ENCODE assay signal across 8 mouse cellular contexts in genomic region chrX:134333280-134333679, GRCm38 (mm10). TPM values are rescaled to one million over a fixed set of nuclear protein-coding genes. Genes with fewer than 3 reads are reported as not detected.
DNase-seq lines count a peak whose midpoint lies in the region; ATAC-seq and TF ChIP-seq lines count a peak whose summit lies in the region.
"Had no signal": no experiment of that assay in that cellular context is flagged by ENCODE, and none has a peak within 500 bp of the region (broad histone marks: within the 10 kb centered on the region; RNA-seq: fewer than 3 reads in every experiment).

No protein-coding gene starts in this region.

- no peak overlapping the region for H3K9ac ChIP-seq in kidney, postnatal 0 days (ENCODE audit: low read depth, low read length)
- H3K9ac ChIP-seq in kidney, embryonic 15.5 days, result no peak overlapping the region
- H3K9ac ChIP-seq in ES-E14 (ENCODE audit: insufficient read depth, low read depth, low read length, poor library complexity, severe bottlenecking), result no peak overlapping the region
- H3K9ac ChIP-seq: embryonic facial prominence, embryonic 15.5 days had no signal

- no peak overlapping the region for H3K27ac ChIP-seq in kidney, postnatal 0 days
- no peak overlapping the region for H3K27ac ChIP-seq in kidney, embryonic 15.5 days
- H3K27ac ChIP-seq in ES-E14 (ENCODE audit: insufficient read depth, low read depth, low read length, poor library complexity, severe bottlenecking), result no peak overlapping the region
- H3K27ac ChIP-seq: embryonic facial prominence, embryonic 15.5 days had no signal

- 91% methylated on average over 2 of the region's 2 CpGs for WGBS in kidney, postnatal 0 days
- WGBS in kidney, embryonic 15.5 days, result 88% methylated on average over 2 of the region's 2 CpGs

- DNase-seq in kidney, postnatal 0 days (ENCODE audit: low spot score), result peak; percentile 1
- peak; percentile 7 for DNase-seq in CD4-positive helper T cell, adult 2 months (ENCODE audit: low read depth, low spot score)
- peak; percentile 16 for DNase-seq in ES-E14 (ENCODE audit: low read depth, low spot score)
- peak; percentile 3 to 5 for DNase-seq in left cerebral cortex, postnatal 25 days (ENCODE audit: low spot score in 2 of 2)
- DNase-seq in thymus, postnatal 14 days, result peak; percentile 29
- no peak for DNase-seq in yolk sac, embryonic 10.5 days (ENCODE audit: low spot score)

- peak; percentile 47; the same call in 1 of the 2 replicates for TF ChIP-seq CTCF in kidney, postnatal 0 days (IDR thresholded peaks at IDR 0.05; ENCODE audit: low read depth)

- no peaks in the 10 kb centered on the region for H3K9me3 ChIP-seq in kidney, postnatal 0 days (replicated peaks; ENCODE audit: low read length)
- H3K9me3 ChIP-seq in kidney, embryonic 15.5 days (replicated peaks), result no peaks in the 10 kb centered on the region
- no peaks in the 10 kb centered on the region for H3K9me3 ChIP-seq in ES-E14 (ENCODE audit: control insufficient read depth, insufficient read depth, low read depth, low read length)
- H3K9me3 ChIP-seq: embryonic facial prominence, embryonic 15.5 days had no signal

- no peaks in the 10 kb centered on the region for H3K36me3 ChIP-seq in kidney, postnatal 0 days (ENCODE audit: insufficient read depth, low read length)
- H3K36me3 ChIP-seq in kidney, embryonic 15.5 days, result peaks cover 28% of the 10 kb centered on the region
- no peaks in the 10 kb centered on the region; the same call in 1 of the 2 replicates for H3K36me3 ChIP-seq in ES-E14 (ENCODE audit: control insufficient read depth, insufficient read depth, low read length, poor library complexity, severe bottlenecking)
- H3K36me3 ChIP-seq: embryonic facial prominence, embryonic 15.5 days had no signal

- H3K4me1 ChIP-seq in kidney, postnatal 0 days (replicated peaks; ENCODE audit: insufficient read depth, low read length), result no peaks in the 10 kb centered on the region
- no peaks in the 10 kb centered on the region for H3K4me1 ChIP-seq in kidney, embryonic 15.5 days
- H3K4me1 ChIP-seq in ES-E14 (ENCODE audit: control insufficient read depth in 2 of 2, insufficient read depth in 2 of 2, low read length in 2 of 2, poor library complexity in 1 of 2), result no peaks in the 10 kb centered on the region
- H3K4me1 ChIP-seq: embryonic facial prominence, embryonic 15.5 days had no signal

- in situ Hi-C loops in ES-E14 (cut with MboI; ENCODE audit: low sequenced_read_pairs in 2 of 2, unreplicated experiment in 2 of 2), result no loop called here

- intact Hi-C loops in left cerebral cortex, postnatal 25 days (cut with DNase I), result no loop called here

- no peaks in the 10 kb centered on the region for H3K27me3 ChIP-seq in kidney, postnatal 0 days (ENCODE audit: insufficient read depth, low read length)
- no peaks in the 10 kb centered on the region for H3K27me3 ChIP-seq in kidney, embryonic 15.5 days
- H3K27me3 ChIP-seq: embryonic facial prominence, embryonic 15.5 days had no signal

- H3K4me2 ChIP-seq in kidney, postnatal 0 days (ENCODE audit: low read length), result no peak overlapping the region
- H3K4me2 ChIP-seq in kidney, embryonic 15.5 days, result no peak overlapping the region
- H3K4me2 ChIP-seq: embryonic facial prominence, embryonic 15.5 days had no signal

- no peak for ATAC-seq in kidney, postnatal 0 days (replicated peaks; ENCODE audit: low FRiP score, low read depth)
- ATAC-seq in kidney, embryonic 15.5 days (replicated peaks; ENCODE audit: low FRiP score), result no peak

- no peak overlapping the region for H3K4me3 ChIP-seq in kidney, postnatal 0 days (replicated peaks; ENCODE audit: low read depth, low read length)
- no peak overlapping the region for H3K4me3 ChIP-seq in kidney, embryonic 15.5 days (replicated peaks)
- no peak overlapping the region for H3K4me3 ChIP-seq in ES-E14 (ENCODE audit: insufficient read depth in 1 of 2, low read depth in 1 of 2, low read length in 2 of 2, poor library complexity in 1 of 2, severe bottlenecking in 1 of 2)
- H3K4me3 ChIP-seq: embryonic facial prominence, embryonic 15.5 days had no signal

TF ChIP-seq in ES-E14, 5 proteins besides CTCF, POLR2A, EP300 and RAD21:
- TF ChIP-seq MAFK (IDR thresholded peaks at IDR 0.05; ENCODE audit: insufficient read depth, low read depth, low read length) (no peak), CHD2 (IDR thresholded peaks at IDR 0.05; ENCODE audit: low read depth, low read length) (no peak), ZC3H11A (IDR thresholded peaks at IDR 0.05; ENCODE audit: borderline replicate concordance, low read depth, low read length) (no peak), ZNF384 (IDR thresholded peaks at IDR 0.05; ENCODE audit: low read depth, low read length) (no peak), HCFC1 (IDR thresholded peaks at IDR 0.05; ENCODE audit: borderline replicate concordance, insufficient read depth, low read length) (no peak)
TF ChIP-seq in ES-E14: peak in this region for 0.

RNA-seq across cellular contexts. Expression of gene Cenpi, which starts 25.4 kb away (rescaled TPM):
- 12.4 and 15.9 TPM in 2 replicates for polyA plus RNA-seq in kidney, postnatal 0 days (2015; fragmentation: Nextera tagmentation; extraction: Ambion mirVana)
- 33.1 and 33.7 TPM in 2 replicates for polyA plus RNA-seq in kidney, embryonic 15.5 days (2015; fragmentation: Nextera tagmentation; extraction: Ambion mirVana)
- total RNA-seq in ES-E14 (2012; rRNA removed), result 16.0 and 18.8 TPM in 2 replicates
- under 1 TPM; 0.37 to 0.57 TPM for total RNA-seq in left cerebral cortex, postnatal 25 days (2021)

RNA-seq across cellular contexts. Expression of gene Tmem35a, which starts 38.3 kb away (rescaled TPM):
- 9.9 and 11.8 TPM in 2 replicates for polyA plus RNA-seq in kidney, postnatal 0 days (2015; fragmentation: Nextera tagmentation; extraction: Ambion mirVana)
- polyA plus RNA-seq in kidney, embryonic 15.5 days (2015; fragmentation: Nextera tagmentation; extraction: Ambion mirVana), result 11.1 and 12.0 TPM in 2 replicates
- total RNA-seq in ES-E14 (2012; rRNA removed), result 1.5 and 1.9 TPM in 2 replicates
- 10 to 100 TPM; 67.7 to 70.6 TPM for total RNA-seq in left cerebral cortex, postnatal 25 days (2021)

RNA-seq across cellular contexts. Expression of gene Trmt2b, which starts 56.5 kb away (rescaled TPM):
- polyA plus RNA-seq in kidney, postnatal 0 days (2015; fragmentation: Nextera tagmentation; extraction: Ambion mirVana), result 16.6 and 17.3 TPM in 2 replicates
- 16.9 and 18.9 TPM in 2 replicates for polyA plus RNA-seq in kidney, embryonic 15.5 days (2015; fragmentation: Nextera tagmentation; extraction: Ambion mirVana)
- 2.0 and 2.9 TPM in 2 replicates for total RNA-seq in ES-E14 (2012; rRNA removed)
- 1 to 10 TPM; 8.7 to 8.8 TPM for total RNA-seq in left cerebral cortex, postnatal 25 days (2021)

Comparison
In these comparisons a context has a peak if more than half of its experiments do, and no peak if none do; other contexts are left out.
1. RNA of gene Cenpi, which starts 25.4 kb away (total RNA-seq): 16.0 to 18.8 TPM in ES-E14; 0.37 to 0.57 TPM in left cerebral cortex, postnatal 25 days; every median in the first group is over 10 times any median in the second.
2. RNA of gene Tmem35a, which starts 38.3 kb away (total RNA-seq): 67.7 to 70.6 TPM in left cerebral cortex, postnatal 25 days; 1.5 to 1.9 TPM in ES-E14; every median in the first group is over 10 times any median in the second.